Mouse (Mus musculus) spleen, adult 18-20 months (tissue): ENCODE results near the gene Nxpe4.

Experiments used
- DNase-seq, 2 experiments: peaks; one replicate each; pipeline ENCODE4 v3.0.0; 2022; ENCODE audit warnings: mixed read lengths in 2 of 2

Gene Nxpe4

DNA sequence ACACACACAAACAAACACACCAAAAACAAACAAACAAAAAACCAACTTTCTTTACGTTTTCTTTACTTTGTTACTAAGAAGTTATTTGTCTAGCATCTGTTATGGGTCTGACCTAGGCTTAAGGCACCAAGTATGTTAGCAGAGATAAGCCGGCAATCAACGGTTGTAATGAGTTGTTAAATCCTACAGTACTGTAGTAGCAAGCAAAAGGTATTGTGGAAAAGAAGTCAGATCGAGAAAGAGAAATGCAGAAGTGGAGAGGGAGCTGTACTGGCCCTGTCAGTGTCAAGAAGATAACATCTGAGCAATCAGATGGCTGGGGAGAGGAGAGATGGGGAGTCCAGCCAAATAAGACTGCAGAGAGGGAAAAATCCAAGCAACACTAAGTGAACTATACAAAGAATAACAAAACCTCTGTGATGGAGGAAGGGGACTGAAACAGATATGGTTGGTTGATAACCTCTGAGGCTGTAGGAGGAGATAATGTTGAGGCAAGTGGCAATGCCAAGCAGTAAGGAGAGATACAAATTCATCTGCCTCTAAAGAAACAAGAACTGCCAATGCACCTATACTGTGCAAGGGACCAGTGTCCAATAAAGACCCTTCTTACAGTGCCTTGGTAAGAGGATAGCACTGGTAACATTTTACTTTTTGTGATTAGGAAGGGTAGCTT is 177.1 kb downstream of the Nxpe4 start:
- DNase-seq: no peak

DNA sequence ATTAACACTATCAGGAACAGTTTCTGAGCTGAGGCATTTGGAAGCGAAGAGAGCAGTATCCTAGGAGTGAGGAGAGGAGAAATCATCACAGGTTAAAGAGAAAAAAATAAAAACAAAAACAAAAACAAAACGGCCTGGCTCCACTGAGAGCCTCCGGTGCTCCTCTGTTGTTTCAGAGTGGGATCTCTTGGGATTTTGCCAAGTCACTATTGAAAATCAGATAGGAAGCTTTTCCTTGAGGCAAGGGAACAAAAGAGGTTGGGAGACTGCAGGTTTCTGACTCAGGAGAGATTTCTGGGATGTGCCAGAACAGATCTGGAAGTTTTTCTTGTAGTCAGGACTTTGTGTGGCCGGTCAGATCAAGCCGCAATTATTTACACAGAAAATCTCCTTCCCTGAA is 177.7 kb downstream of the Nxpe4 start:
- no peak for DNase-seq

DNA sequence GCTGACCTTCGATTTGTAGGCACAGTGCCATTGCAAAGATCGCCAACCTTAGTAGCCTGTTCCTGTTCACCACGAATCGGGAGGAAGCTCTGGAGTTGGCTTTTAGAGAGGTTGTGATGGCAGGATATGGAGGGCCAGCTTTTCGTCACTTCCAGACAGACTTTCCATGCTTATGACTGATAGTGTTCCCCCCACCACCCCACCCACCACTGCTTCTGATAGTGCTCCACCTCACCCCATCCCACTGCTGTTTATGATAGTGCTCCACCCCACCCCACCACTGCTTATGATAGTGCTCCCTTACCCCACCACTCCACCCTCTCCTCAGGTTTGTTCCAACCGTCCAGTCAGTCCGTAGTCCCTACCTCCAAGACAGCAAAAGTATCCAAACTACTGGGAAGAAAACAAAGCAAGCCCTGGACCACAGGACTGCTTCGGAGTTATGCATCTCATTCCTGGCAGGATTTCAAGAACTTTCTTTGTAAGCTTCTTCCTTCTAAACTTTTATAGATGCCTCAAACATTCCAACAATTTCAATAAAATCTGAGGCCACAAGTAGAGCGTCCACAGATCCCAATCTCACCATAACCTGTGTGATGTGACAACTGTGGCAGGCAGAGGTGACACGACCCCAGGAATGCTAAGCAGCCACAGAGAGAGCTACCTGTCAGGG is 179.0 kb downstream of the Nxpe4 start:
- DNase-seq: no peak

DNA sequence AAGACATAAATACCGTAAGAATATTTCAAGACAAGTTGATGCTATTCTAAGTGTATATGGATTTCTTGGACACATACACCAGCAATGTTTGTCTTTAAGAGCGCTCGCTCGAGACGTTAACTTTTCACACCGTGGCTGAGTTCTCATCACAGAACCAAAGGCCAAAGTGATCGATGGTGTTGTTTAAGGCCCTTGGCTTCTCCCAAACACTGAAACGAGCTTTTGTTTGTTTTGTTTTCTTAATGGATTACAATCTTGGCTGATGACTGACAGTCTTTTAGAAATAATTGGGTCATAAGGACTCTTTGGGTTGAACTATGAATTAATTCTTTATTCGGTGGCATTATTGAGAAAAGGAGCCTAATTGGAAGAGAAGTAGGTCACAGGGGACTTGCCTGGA is 183.6 kb downstream of the Nxpe4 start:
- DNase-seq: no peak

DNA sequence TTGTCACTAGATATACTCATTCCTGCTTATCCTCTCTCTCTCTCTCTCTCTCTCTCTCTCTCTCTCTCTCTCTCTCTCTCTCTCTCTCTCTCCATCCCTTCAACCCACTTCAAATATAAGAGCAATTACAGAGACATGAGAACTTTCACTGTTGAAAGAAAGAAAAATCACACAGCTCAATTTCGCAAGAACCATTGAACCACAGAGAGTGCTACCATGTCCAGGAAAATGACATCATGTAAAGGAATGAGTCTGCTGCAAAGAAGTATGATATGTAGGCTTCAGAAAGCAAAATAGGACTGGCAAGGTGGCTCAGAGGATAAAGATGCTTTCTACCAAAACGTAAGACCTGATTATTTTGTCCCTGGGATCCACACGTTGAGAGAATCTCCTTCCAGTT is 184.0 kb downstream of the Nxpe4 start:
- no peak for DNase-seq

DNA sequence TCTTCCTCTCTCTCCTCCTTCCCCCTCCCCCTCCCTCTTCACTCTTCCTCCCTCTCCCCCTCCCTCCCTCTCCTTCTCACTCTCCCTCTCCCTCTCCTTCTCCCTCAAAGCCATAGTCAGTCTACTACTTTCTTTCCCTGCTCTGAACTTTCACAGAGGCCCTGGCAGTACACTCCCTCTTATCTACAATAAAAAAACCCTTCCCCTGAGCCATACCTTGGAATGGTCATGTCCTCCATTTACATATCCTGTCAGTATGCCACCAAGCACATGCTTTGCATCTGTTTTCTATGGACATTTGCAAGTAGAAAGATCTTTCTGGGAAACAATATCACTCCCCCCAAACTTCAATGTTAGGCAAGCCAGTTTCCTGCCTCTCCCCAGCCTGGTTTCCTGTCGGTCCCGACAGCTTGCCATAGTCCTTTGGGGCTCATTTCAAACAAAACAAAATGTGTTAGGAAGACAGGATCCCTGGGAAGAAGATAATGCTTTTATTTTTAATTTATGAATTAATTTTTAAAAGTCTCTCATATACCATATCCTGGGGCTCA is 191.4 kb downstream of the Nxpe4 start, which contains the start of gene Nxpe2:
TSS of gene Nxpe2 (minus strand) at position 307 of the 551 bp plus-strand sequence.
- no peak for DNase-seq

DNA sequence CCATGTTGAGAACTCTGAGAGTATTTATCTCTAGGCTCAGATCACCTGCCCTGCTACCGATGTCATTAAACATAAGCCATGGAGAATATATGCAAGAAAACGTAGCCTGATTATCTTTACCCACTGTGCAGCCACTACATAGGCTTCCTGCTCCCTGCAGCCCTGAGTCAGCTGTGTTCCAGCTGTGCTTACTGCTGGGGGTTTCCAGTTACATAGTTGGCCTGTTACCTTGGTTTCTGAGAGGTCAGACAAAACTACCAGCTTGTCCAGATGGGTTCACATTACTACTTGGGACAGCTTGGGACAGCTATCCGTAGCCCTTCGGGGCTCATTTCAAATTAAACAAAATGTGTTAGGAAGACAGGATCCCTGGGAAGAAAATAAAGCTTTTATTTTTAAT is 192.3 kb downstream of the Nxpe4 start:
- no peak for DNase-seq

DNA sequence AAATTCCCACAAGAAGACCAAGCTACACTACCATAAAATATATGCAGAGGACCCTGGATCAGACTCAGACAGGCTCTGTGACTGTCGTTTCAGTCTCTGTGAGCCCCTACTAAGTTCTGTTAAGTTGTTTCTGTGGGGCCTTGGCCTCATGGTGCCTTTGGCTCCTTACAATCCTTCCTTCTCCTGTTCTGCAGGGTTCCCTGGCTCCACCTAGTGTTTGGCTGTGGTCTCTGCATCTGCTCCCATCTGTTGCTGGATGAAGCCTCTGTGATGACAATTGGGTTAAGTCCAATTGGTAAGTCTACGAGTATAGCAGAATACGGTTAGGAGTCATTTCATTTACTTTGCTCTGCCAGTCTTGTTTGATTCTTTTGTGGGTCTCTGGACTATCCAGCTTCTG is 193.0 kb downstream of the Nxpe4 start:
- DNase-seq: peak; percentile 50 to 67

DNA sequence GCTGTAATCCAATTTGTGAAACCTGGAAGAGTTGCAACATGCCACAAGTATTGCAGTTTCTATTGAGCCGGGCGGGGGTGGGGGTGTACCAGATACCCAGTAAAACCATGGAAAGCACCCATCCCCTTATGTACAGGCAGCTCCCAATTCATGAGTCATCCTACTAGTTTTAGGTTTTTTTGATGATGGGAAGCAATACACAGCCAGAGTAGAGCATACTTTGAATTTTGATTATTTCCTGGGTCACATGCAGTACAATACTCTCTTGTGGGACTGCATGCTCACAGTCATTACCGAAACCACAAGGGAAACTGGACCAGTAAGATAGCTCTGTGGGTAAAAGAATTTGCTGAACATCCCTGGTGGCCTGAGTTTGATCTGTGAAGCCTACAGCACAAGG is 195.3 kb downstream of the Nxpe4 start:
- no peak for DNase-seq

DNA sequence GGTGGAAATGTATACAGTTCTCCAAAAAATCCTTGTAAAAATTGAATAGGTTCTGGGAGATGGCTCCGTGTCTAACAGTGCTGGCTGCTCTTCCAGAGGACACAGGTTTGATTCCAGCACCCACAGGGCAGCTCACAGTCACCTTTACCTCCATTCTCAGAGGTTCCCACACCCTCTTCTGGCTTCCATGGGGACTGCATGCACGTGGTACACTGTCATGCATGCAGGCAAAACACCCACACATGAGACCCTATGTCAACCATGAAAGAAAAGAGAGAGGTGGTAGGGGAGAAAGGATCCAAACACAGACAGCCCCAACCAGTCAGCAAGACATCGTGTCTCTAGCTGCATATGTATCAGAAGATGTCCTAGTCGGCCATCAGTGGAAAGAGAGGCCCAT is 199.0 kb downstream of the Nxpe4 start:
- no peak for DNase-seq

DNA sequence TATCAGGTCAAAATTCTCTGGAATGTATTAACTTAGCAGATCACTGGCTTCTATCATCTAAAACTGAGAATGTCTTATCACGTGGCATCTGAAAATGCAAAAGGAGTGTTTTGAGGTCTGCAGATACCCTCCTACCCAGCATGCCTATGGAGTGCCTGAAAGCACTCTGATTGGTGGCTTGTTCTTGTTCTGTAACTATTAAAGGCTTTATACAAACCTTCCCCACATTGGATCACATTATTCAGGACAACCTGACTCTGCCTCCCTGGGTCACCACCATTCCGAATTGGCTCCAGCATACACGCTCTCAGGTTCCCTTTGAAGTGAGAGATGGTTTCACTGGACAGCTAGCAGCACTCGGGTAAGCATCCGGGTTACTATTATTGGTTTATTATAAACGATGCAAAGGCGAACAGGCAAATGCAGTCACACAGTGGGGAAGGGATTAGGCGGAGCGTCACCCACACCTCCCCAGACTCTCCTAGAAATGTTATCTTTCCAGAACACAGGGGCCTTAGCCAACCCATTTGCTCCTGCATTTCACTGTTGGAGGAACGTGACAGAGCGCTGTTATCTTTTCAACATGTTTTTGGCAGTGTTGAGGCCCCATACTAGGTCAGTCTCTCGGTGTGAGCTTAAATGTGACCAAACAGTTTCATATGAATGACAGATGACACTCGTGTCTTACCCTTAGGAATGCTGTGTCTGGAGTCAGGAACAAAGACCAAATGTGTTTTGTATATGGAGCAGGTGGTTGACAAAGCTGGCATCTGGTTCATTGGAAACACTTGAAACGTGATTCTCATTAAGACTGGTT is 200.2 kb downstream of the Nxpe4 start:
- DNase-seq: no peak

DNA sequence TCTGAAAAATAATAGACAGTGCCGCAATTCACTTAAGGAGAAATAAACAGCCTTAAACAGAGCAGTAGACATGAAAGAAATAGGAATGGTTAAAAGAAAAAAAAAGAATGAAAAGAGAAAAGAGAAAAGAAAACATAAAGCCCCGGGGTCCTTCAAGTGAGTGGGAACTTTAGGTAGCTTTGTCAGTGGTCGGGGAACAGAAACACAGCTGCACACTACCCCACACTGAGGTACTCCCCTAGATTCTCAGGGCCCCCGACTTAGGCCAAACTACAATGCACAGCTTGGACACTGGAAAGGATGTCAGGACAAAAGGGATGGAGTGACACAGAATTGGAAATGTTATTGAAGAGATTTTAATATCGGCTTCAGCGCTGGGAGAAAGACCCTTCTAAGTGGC is 200.9 kb downstream of the Nxpe4 start:
- DNase-seq: no peak

DNA sequence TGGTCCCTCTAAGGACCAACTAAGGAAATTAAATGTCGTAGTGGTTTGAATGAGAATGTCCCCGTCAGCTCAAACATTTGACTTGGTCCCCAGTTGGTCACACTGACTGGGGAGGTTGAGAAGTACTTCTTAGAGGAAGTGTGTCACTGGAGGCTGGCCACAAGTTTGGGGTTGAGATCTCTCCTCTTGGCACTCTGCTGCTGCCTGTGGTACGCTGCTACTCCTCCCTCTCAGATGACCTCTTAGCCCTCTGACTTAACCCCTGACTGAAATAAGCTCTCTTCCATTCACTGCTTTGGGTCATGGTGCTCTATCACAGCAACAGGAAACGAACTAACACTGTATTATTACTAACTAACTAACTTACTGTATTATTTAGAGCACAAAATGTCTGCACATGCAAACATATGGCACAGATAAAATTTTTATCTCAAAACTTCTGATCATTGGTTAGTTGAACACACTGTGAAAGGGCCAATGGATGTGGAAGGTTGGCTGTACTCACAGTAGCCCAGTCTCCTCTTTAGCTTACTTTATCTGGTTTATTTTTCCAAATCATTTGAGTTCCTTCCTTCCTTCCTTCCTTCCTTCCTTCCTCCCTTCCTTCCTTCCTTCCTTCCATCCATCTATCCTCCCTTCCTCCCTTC is 211.5 kb downstream of the Nxpe4 start:
- no peak for DNase-seq

DNA sequence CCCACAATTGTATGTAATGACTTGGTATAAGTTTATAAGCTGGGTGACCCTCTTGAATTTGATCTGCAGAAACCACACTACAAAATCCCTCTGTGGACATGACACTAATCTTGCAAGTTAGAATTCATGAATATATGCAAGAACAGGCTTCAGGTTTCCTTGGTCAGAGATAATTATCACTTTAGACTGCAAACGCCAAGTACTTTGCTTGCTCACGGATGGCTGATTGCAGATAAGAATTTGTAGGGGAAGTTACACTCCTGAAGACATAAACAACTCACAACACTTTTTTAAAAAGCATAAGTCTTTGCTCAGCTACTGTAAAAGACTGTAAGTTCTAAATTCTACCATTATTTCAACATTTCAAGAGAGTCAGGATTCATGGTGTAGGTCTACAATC is 212.5 kb downstream of the Nxpe4 start:
- DNase-seq: no peak

DNA sequence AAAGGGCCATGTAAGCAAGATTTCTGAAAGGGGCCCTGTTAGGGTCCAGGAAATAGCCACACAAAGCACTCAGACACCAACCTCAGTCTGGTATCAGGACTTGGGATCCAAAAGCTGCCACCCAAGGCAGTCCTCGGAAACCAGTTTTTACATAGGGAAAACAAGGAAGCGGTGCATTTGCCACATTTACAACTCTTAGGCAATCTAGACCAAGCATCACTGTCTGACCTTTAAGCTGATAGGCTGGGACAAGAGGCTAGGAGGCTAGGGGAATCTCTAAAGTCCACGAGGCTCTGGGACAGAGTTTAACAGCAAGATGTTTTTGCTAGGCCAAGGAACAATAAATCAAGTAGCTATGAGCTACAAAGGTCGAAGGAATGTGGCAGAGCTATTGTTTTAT is 226.6 kb downstream of the Nxpe4 start:
- DNase-seq: no peak

DNA sequence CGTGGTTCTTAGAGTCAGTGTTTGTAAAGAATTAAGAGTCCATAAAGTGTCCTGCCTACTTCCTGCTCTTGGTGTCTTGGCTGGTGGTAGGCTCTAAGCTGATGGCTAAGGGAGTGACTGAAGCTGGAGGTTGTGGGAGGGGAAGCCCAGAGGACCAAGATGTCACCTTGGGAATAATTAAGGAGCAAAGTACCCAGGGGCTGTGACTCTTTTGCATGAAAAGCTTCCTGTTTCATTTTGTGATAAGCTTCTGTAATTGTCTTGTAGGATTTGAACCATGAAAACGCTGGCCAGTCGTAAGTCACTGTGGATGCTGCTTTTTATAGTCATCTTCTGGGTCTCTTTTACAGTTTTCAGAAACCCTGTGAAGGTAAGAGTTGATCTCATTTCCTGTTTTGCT is 228.2 kb downstream of the Nxpe4 start:
- no peak for DNase-seq

DNA sequence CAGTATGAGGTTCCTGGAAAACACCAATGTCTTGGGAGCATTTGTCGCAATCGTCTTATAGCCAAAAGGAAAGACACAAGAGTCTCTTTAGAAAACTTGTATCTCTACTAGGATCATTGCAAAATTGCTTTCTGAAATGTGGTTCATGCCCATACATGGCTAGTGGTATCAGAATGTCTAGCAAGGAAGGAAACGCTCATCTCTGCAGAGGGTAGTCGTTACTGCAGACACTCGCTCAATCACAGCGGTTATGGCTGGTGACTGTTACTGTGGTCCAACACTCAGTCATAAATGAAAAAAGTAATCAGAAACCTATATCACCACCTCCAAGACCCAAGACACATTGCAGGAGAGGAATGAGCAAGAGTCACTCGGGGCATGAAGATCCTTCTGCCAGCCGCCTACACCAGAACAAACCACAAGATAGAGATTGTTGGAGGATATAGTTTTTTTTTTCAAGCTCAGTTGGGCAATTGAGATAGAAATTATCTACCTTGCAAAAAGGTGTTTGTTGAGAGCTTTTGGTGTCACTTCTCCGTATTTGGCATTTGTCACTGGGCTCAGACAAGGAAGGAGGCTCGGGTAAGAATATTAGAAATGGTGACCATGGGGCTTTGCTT is 241.9 kb downstream of the Nxpe4 start:
- DNase-seq: no peak

DNA sequence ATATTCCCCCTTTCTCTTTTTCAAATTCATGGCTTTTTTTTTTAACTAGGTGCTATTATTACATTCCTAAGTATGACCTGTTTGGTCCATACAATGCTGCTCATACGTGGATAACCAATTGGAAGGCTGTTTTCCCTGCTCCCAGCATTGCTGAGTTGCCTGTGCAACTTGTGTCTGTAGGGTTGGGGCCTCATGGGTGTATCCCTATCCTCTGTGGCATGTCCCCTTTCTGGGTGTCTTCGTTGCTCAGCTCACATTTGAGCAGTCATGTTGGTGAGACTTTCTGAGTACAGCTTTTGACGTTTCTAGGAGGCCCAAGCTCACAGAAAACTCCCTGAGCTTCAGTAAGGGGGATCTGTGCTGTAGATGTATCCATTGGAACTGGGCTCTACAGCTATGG is 242.9 kb downstream of the Nxpe4 start:
- no peak for DNase-seq

DNA sequence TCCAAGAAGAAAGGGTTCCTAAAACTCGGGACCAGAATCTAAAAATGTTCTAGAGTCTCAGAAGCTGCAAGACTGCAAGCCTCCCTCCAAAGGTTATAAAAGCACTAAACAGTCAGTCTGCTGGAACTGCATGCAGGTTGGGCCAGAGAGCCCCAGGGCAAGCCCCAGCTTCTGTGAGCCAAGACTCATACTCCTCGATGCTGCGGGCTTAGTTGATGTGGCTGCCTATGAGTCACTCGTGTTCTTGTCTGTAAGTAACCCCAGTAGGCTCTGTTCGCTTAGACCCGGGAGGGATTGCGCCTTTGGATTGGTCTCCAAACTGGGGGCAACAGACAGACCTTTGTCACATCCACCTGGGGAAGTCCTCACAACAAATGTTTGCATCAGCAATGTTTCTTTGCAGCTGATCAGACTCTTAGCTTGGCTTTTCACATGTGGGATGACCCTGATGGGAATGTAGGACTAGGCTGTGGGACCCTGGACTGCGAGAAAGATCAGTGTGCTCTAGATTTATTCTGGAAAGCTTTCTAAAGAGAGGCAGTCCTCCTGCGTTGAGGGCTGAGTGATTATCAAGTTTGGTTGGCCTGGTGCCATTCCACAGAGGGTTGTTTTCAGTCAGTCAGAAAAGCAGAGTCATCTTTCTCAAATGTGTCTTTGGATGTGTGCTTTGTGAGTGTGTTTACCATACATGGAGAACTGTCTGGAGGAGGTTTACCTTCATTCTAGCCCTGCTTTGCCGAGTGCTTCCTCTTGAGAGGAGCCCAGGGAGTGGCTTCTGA is 245.9 kb downstream of the Nxpe4 start:
- no peak for DNase-seq

DNA sequence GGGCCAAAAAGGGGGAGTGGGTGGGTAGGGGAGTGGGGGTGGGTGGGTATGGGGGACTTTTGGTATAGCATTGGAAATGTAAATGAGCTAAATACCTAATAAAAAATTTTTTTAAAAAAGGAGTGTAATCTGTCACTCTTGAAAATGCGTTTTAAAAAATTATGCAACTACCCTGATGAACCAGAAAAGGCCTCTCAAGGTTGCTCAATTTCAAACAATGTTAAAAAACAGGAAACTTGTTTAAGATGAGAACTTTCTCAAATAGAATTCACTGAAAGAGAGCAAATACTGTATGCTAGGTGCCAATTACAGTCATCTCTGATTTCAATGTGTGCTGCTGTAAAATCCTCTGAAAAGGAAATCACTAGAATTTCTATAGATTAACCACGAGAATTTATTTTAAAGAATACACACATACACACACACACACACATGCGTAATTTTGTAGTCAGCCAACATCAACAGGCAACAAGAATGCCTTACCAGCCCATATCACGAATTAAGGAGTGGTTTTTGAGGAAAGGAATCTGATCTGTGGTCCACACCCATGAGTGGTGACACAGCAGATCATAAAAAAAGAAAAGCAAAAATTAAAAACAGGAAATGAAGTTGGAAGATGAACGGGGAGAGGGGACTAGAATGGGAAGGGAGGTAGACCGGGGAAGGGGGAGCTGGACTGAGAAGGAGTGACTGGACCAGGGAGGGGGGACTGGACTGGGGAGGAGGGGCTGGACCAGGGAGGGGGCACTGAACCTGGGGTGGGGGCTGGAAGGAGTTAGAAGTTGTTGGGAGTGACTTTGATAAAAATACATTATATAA is 248.6 kb downstream of the Nxpe4 start:
- no peak for DNase-seq

DNA sequence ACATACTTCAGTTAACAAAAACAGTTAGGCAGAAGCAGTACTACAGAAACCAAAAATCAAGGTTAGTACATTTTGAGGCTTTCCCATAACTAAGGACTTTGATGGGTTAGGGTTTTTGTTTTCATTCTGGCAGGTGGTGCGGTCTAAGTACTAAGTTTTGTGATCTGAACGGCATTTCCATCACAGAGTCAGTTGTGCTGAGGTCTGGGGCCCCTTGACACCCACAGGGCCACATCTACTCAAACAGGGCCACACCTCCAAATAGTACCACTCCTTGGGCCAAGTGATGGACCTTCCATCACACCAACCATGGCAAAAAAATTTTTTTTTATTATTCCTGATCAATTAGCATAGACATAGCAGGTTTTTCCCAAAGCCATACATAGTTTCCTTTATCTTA is 251.8 kb downstream of the Nxpe4 start:
- no peak for DNase-seq
